Mouse (Mus musculus) left cerebral cortex, postnatal 36 days (tissue): ENCODE data around the gene Grhl3. TPM values are rescaled to one million over a fixed set of nuclear protein-coding genes. Genes with fewer than 3 reads are reported as not detected.

Source experiments
- DNase-seq, 2 experiments: peaks; one replicate each; pipeline ENCODE4 v3.0.0; 2021 to 2022; ENCODE audit warnings: low spot score in 2 of 2, mixed read lengths in 1 of 2
- intact Hi-C: fragments of 180-260 bp; cut with DNase I; formaldehyde crosslinking; loops from one replicate; pipeline ENCODE4 v1.15.1; 2025
- microRNA-seq: library from miRNA; unstranded; fragments of <30 nt; microRNA quantifications from one replicate; pipeline ENCODE4 v1.2.0, GENCODE M21; 2022
- total RNA-seq, 2 experiments: library from RNA; stranded (reverse); gene quantifications; 2 replicates each; pipeline ENCODE4 v1.2.3; 2021

Gene Grhl3
- total RNA-seq, 2 experiments from 2014 or later: 1.2 to 1.6 TPM

DNA sequence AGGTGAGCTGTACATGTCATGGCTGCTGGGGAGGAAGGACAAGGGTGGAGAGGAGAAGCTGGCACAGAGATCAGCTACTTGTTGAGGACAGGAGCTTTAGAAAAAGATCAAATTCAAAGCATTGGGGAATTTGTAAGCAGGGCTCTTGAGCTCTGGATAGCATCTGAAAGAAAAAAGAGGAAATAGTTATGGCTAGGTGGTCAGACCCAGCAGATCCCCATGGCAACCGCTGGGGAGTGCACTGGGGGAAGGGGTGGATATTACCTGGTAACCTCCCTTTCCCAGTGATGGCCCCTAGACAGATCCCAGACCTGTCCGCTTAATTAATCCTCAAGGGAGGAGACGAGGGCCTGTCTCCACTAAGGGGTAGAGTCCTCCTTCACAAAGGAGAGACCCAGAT lies 73.6 kb downstream of the Grhl3 start:
- intact Hi-C loops: no loop called here
- DNase-seq: no peak

DNA sequence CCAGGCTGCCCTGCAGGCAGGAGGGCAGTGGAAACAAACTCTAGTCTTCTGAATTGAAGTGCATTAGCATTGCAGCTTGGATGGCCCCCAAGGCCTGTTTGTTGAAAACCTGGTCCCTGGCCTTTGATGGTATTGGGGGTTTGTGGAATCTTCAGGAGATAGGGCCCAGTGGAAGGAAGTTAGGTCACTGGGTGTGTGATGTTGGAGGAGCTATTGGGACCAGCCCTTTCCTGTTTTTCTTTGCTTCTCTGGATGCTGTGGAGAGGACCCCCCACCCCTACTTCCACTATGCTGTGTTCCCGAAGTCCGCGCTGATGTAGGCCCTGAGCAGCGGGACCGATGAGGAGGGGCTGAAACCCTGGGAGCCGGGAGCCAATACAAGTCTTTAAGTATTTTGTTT lies 75.3 kb downstream of the Grhl3 start:
- no peak for DNase-seq
- intact Hi-C loops: no loop called here

DNA sequence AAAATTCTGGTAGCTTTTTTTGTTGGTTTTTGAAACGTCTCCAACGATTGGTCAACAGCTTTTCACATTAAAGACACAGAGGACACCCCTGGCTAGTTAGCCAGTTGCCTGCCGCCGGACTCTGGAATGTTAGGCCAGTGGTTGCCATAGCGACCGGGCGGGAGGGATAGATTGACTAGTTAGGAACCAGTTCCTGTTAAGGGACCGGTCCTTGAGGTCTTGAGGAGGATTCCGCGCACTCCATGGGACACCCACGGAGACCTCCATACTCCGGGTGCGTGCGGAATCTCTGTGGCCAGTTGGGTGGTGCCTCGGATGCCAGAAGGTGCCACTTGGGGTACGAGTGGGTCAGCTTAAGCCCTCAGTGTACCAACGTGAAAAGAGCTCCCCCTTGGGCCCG lies 77.6 kb downstream of the Grhl3 start:
- intact Hi-C loops: no loop called here
- no peak for DNase-seq

DNA sequence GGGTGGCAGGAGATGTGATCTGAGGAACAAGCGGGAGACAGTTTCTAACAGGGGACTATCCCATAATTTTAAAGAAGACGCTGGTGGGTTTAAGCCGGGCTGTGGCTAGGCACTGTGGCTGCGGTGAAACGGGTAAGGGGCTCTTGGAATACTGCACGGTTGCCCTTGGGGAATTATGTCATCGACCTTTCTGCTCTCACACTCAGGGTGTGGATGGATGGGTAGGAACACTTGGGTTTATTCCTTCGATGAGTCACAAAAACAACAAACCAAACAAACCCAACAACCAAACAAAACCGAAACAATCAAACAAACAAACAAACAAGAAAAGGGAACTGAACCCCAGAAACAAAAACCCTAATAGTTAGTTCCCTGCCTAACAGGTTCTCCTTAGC lies 78.0 kb downstream of the Grhl3 start:
- DNase-seq: no peak
- intact Hi-C loops: no loop called here

DNA sequence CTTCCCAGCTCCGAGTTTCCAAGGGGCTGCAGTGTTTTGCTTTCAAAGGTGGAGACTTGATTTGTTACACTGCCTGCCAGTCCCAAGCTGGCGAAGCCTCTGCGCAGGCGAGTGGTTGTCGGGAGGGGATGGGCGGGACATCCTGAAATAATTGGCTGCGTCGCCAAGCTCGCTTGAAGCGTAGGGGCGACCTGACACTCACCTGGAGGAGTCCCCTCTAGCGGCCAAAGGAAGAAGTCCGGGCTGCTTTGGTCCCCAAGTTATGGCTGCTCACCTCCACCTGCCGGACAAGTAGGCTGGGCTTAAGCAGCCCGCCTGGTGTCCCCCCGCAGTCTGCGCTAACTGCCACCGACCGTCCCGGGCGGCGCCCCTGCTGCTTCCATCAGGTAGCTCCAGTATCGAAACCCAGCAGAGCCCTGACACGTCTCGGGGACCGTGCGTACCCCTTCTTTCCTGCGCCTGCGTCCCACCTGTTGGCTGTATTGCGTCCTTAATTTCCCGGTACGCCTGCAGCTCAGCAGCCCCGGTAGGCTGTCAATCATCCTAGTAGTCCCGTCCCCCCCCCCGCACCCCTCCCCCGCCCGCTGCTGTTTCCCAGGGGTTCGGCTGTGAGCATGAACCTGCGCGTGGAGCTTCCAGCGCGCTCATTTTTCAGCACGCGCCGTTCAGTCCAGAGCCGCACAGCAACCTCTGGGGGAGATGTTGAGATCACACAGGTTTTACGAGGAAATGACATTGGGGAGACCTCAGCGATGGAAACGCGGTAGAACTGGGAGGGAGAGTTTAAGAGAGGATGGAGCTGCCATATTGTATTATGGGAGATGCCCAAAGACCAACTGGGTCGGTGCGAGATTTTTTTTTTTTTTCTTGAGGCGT lies 78.7 kb downstream of the Grhl3 start, which contains the start of the genes Stpg1 and Nipal3:
Gene Stpg1, plus strand, starts transcription at position 270 of the 876 bp plus-strand sequence.
Gene Nipal3, minus strand, starts transcription at position 518 of the 876 bp plus-strand sequence.
- intact Hi-C loops: no loop called here

DNA sequence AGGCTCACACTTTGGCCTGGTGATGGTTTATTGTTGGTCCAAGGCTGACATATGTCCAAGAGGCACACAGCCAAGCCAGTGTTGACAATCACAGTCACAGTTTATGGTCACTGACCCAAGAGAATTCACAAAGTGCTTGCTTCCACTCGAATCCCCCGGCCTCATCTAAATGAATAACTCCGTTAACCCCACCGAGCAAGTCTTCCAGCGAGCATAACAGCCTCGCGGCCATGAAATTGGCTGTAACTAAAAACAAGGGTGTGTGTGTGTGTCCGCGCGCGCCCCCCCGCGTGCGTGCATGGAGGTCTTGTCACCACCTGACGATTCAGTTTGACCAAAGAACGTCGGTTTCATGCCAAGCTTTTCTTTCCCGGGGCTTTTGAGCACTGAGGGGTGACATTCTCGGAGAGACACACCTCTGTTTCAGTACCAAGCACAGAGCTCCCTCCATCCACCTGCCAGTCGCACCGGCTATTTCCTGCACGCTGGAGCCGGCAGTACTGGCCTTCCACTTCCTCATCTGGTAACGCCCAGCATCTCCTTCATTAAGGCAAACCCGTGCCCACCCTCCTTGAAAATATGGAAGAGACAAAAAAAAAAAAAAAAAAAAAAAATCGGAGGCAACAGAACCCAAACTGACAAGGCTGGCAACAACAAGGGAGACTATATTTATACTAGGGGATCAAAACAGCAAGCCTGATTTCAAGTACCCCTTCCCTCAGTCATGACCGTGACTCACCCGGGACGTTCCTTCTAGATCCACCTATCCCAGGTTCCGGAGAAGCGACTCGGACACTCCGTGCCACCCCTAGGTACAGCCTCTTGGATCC lies 79.5 kb downstream of the Grhl3 start:
- peak; percentile 49 to 52 for DNase-seq
- intact Hi-C loops: no loop called here

More for the DNA sequence above, 78.7 kb downstream of the Grhl3 start, which contains the start of the genes Stpg1 and Nipal3:
- peak; percentile 84 to 86 for DNase-seq

DNA sequence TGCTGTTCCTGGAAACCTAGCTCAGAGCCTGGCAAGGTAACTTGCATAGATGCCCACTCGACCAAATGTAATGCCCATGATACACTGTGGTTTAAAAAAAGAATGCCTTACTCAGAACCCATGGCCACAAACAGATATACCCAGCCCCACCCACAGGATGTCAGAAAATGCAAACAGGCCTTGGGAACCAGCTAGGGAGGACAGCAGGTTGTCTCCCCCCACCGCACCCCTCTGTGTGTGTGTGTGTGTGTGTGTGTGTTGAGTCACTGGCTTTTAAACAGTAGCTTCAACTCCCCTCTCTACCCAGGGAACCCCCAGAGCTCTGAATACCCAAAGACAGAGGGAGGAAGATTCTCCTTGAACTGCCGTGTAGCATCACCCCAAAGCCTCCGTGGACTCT lies 80.2 kb downstream of the Grhl3 start:
- intact Hi-C loops: no loop called here
- no peak for DNase-seq

Small RNA genes within 50 kb of the gene (microRNA-seq; reads per million reads assigned to microRNA genes)
- gene Gm25317: not detected

Other genes starting within 250 kb of the Grhl3 start
- gene Srrm1, start 220.3 kb downstream of the Grhl3 start, total RNA-seq: 100 to 1,000 TPM; 101 to 153 TPM
- gene Ncmap, start 175.4 kb downstream of the Grhl3 start, total RNA-seq: under 1 TPM; 0.39 to 0.54 TPM
- 10 to 100 TPM; 25.3 to 30.3 TPM for gene Rcan3, start 139.8 kb downstream of the Grhl3 start, total RNA-seq
- gene Stpg1, start 78.8 kb downstream of the Grhl3 start, total RNA-seq: 1 to 10 TPM; 1.0 to 1.9 TPM
- gene Nipal3, start 78.6 kb downstream of the Grhl3 start, total RNA-seq: 100 to 1,000 TPM; 107 to 108 TPM
- gene Ifnlr1, start 112.7 kb upstream of the Grhl3 start, total RNA-seq: under 1 TPM; 0.20 to 0.36 TPM
- gene Il22ra1, start 154.5 kb upstream of the Grhl3 start, total RNA-seq: under 1 TPM; 0.12 to 0.20 TPM
- gene Myom3, start 186.1 kb upstream of the Grhl3 start, total RNA-seq: 1 to 10 TPM; 1.5 to 1.8 TPM